Mouse (Mus musculus) adrenal gland, adult 10 weeks (tissue): Measurements from ENCODE around the gene Ccdc43. TPM values are rescaled to one million over a fixed set of nuclear protein-coding genes. Genes with fewer than 3 reads are reported as not detected.

Experiments used
- polyA plus RNA-seq: library from polyadenylated mRNA; stranded (reverse); fragments of 350-450 nt; fragmentation: Illumina TruSeq; extraction: RNeasy Lipid Tissue Mini Kit (QIAGEN cat#74804); gene quantifications from one replicate; pipeline ENCODE4 v1.2.3, GENCODE M21; 2014; ENCODE audit warnings: low read depth, low replicate concordance

Gene Ccdc43
- polyA plus RNA-seq, result 56.8 TPM

GRCm38 (mm10) chr11:102697338-102698017, at the start of gene Ccdc43:
Gene Ccdc43 (minus strand): TSS chr11:102697782.

GRCm38 (mm10) chr11:102663416-102663815, 34.2 kb downstream of the Ccdc43 start, which contains the start of gene Meioc:
Gene Meioc (plus strand): TSS chr11:102663716.

Other genes with a start within 250 kb of the Ccdc43 start
- not detected for gene Itga2b, start 227.7 kb downstream of the Ccdc43 start, polyA plus RNA-seq
- gene Gpatch8, start 141.4 kb downstream of the Ccdc43 start, polyA plus RNA-seq, result 24.7 TPM
- gene Gm11627, start 118.3 kb downstream of the Ccdc43 start, polyA plus RNA-seq, result not detected
- gene Fzd2, start 93.4 kb downstream of the Ccdc43 start, polyA plus RNA-seq, result 2.2 TPM
- gene Meioc, start 34.1 kb downstream of the Ccdc43 start, polyA plus RNA-seq, result not detected
- gene Adam11, start 63.7 kb upstream of the Ccdc43 start, polyA plus RNA-seq, result not detected
- 14.8 TPM for gene Gjc1, start 121.9 kb upstream of the Ccdc43 start, polyA plus RNA-seq
- gene Higd1b, start 138.1 kb upstream of the Ccdc43 start, polyA plus RNA-seq, result not detected
- gene Eftud2, start 183.2 kb upstream of the Ccdc43 start, polyA plus RNA-seq, result 36.6 TPM
- gene Ccdc103, start 183.4 kb upstream of the Ccdc43 start, polyA plus RNA-seq, result 0.41 TPM
- not detected for gene Fam187a, start 187.4 kb upstream of the Ccdc43 start, polyA plus RNA-seq
- 0.76 TPM for gene Gfap, start 203.1 kb upstream of the Ccdc43 start, polyA plus RNA-seq
- gene Kif18b, start 227.3 kb upstream of the Ccdc43 start, polyA plus RNA-seq, result not detected
- 0.41 TPM for gene C1ql1, start 248.9 kb upstream of the Ccdc43 start, polyA plus RNA-seq